In genomic region chr4:129830343-129830944, GRCm38 (mm10) we compare ENCODE assay signal across 17 mouse cellular contexts. TPM values are rescaled to one million over a fixed set of nuclear protein-coding genes. Genes with fewer than 3 reads are reported as not detected.
DNase-seq lines count a peak whose midpoint lies in the region; ATAC-seq and TF ChIP-seq lines count a peak whose summit lies in the region.
"Had no signal": no experiment of that assay in that cellular context is flagged by ENCODE, and none has a peak within 500 bp of the region (broad histone marks: within the 10 kb centered on the region; RNA-seq: fewer than 3 reads in every experiment).

No protein-coding gene starts in this region.

- no peak for ATAC-seq in heart, embryonic 16.5 days (replicated peaks; ENCODE audit: extremely low read depth, insufficient read depth, low FRiP score)
- ATAC-seq: forebrain, embryonic 15.5 days; intestine, embryonic 16.5 days had no signal

- H3K27ac ChIP-seq in heart, embryonic 16.5 days (ENCODE audit: low read length) = peak overlapping the region; percentile 7
- H3K27ac ChIP-seq in MEL (ENCODE audit: control insufficient read depth, low read depth, low read length) (peak overlapping the region; percentile 56), macrophage (peak overlapping the region; percentile 67)
- H3K27ac ChIP-seq: forebrain, embryonic 15.5 days; heart, embryonic 10.5 days; hindbrain, embryonic 12.5 days; limb, embryonic 15.5 days had no signal

- peak; percentile 39 to 73 for TF ChIP-seq EP300 in MEL (IDR thresholded peaks at IDR 0.05; ENCODE audit: low read depth in 1 of 2, low read length in 2 of 2)

- intact Hi-C loops in heart, postnatal 10 days (cut with DNase I) = no loop called here

- no peaks in the 10 kb centered on the region for H3K27me3 ChIP-seq in heart, embryonic 16.5 days (ENCODE audit: control insufficient read depth, insufficient read depth, low read length)
- H3K27me3 ChIP-seq in MEL (ENCODE audit: control insufficient read depth in 1 of 2, insufficient read depth in 2 of 2, low read length in 2 of 2) = no peaks in the 10 kb centered on the region
- H3K27me3 ChIP-seq: forebrain, embryonic 15.5 days; hindbrain, embryonic 12.5 days; limb, embryonic 15.5 days had no signal

- no peak overlapping the region for H3K9ac ChIP-seq in heart, embryonic 16.5 days (ENCODE audit: low read length)
- H3K9ac ChIP-seq in MEL (ENCODE audit: control insufficient read depth, low read depth, low read length, poor library complexity, severe bottlenecking) = no peak overlapping the region
- H3K9ac ChIP-seq: forebrain, embryonic 15.5 days; hindbrain, embryonic 12.5 days; limb, embryonic 15.5 days had no signal

- no peak for TF ChIP-seq RAD21 in MEL (IDR thresholded peaks at IDR 0.05; ENCODE audit: low read depth, low read length)

- peak in 1 of 2 experiments; percentile 18; a peak in 1 of 4 replicates for TF ChIP-seq POLR2A in MEL (IDR thresholded peaks at IDR 0.05; ENCODE audit: control insufficient read depth in 1 of 2, insufficient read depth in 1 of 2, low read depth in 1 of 2, low read length in 2 of 2, poor library complexity in 1 of 2)

- no peaks in the 10 kb centered on the region for H3K36me3 ChIP-seq in heart, embryonic 16.5 days (ENCODE audit: control insufficient read depth, insufficient read depth)
- H3K36me3 ChIP-seq in MEL (ENCODE audit: control insufficient read depth in 1 of 2, insufficient read depth in 2 of 2, low read length in 2 of 2) = peaks cover 8 to 67% of the 10 kb centered on the region in 2 experiments
- H3K36me3 ChIP-seq in macrophage (ENCODE audit: inconsistent target) = no peaks in the 10 kb centered on the region
- H3K36me3 ChIP-seq: forebrain, embryonic 15.5 days; heart, embryonic 10.5 days; hindbrain, embryonic 12.5 days; limb, embryonic 15.5 days had no signal

- no peak for DNase-seq in heart, postnatal 10 days
- DNase-seq in MEL (ENCODE audit: low read depth, low spot score) = peak; percentile 44
- peak; percentile 11 for DNase-seq in liver
- no peak for DNase-seq in B cell, adult 2 months
- no peak for DNase-seq in kidney, adult 11 months
- DNase-seq: adrenal gland, postnatal 25 days; cerebellum, postnatal 25 days; kidney, postnatal 14 days; right cerebral cortex, postnatal 4 days; thymus, adult 18-20 months had no signal

- H3K9me3 ChIP-seq in heart, embryonic 16.5 days (replicated peaks; ENCODE audit: control insufficient read depth, low read length) = no peaks in the 10 kb centered on the region
- no peaks in the 10 kb centered on the region for H3K9me3 ChIP-seq in MEL (replicated peaks; ENCODE audit: insufficient read depth, low read length)
- H3K9me3 ChIP-seq: forebrain, embryonic 15.5 days; heart, embryonic 10.5 days; hindbrain, embryonic 12.5 days; limb, embryonic 15.5 days had no signal

- H3K4me3 ChIP-seq in heart, embryonic 16.5 days (ENCODE audit: low read length) = no peak overlapping the region
- no peak overlapping the region for H3K4me3 ChIP-seq in MEL (ENCODE audit: control insufficient read depth in 1 of 2, insufficient read depth in 1 of 2, low read depth in 2 of 2, low read length in 2 of 2)
- no peak overlapping the region for H3K4me3 ChIP-seq in macrophage (ENCODE audit: inconsistent target)
- H3K4me3 ChIP-seq: forebrain, embryonic 15.5 days; heart, embryonic 10.5 days; hindbrain, embryonic 12.5 days; limb, embryonic 15.5 days had no signal

- H3K79me2 ChIP-seq in MEL (ENCODE audit: control insufficient read depth, insufficient read depth, low read length, poor library complexity) (peaks cover 85% of the 10 kb centered on the region), macrophage (ENCODE audit: inconsistent target) (peaks cover 100% of the 10 kb centered on the region)

- no peak for TF ChIP-seq CTCF in MEL (IDR thresholded peaks at IDR 0.05 in 2 of 3, conservative IDR thresholded peaks at IDR 0.05 in 1 of 3; ENCODE audit: control insufficient read depth in 1 of 3, insufficient read depth in 1 of 3, low read depth in 2 of 3, low read length in 3 of 3, poor library complexity in 1 of 3, severe bottlenecking in 1 of 3)

- 76% methylated on average over 8 of the region's 8 CpGs for WGBS in heart, embryonic 16.5 days
- 87% methylated on average over 8 of the region's 8 CpGs for WGBS in macrophage (ENCODE audit: missing documents)

- no peak overlapping the region for H3K4me2 ChIP-seq in heart, embryonic 16.5 days (ENCODE audit: low read depth, low read length)
- H3K4me2 ChIP-seq: forebrain, embryonic 15.5 days; hindbrain, embryonic 12.5 days; limb, embryonic 15.5 days had no signal

- peaks cover 57% of the 10 kb centered on the region for H3K4me1 ChIP-seq in heart, embryonic 16.5 days (ENCODE audit: control insufficient read depth, insufficient read depth, low read length)
- peaks cover 22 to 30% of the 10 kb centered on the region in 2 experiments for H3K4me1 ChIP-seq in MEL (ENCODE audit: control insufficient read depth in 1 of 2, insufficient read depth in 2 of 2, low read length in 2 of 2)

TF ChIP-seq in MEL, 35 proteins besides CTCF, POLR2A, EP300 and RAD21:
- TF ChIP-seq E2F4 (IDR thresholded peaks at IDR 0.05; ENCODE audit: borderline replicate concordance, low read depth, low read length) (no peak), USF1 (IDR thresholded peaks at IDR 0.05; ENCODE audit: low read depth, low read length) (no peak), ZC3H11A (IDR thresholded peaks at IDR 0.05; ENCODE audit: low read depth, low read length) (no peak), SMC3 (IDR thresholded peaks at IDR 0.05; ENCODE audit: low read depth, low read length) (no peak), GATA1 (IDR thresholded peaks at IDR 0.05; ENCODE audit: low read depth, low read length) (peak; percentile 59), NELFE (IDR thresholded peaks at IDR 0.05; ENCODE audit: low read depth, low read length) (no peak), HCFC1 (IDR thresholded peaks at IDR 0.05; ENCODE audit: low read depth, low read length) (no peak), TBP (IDR thresholded peaks at IDR 0.05; ENCODE audit: low read depth, low read length) (0 out of 2 replicates have a peak, but pooled peaks have one; percentile 6), MXI1 (IDR thresholded peaks at IDR 0.05; ENCODE audit: low read depth, low read length) (no peak), MYC (IDR thresholded peaks at IDR 0.05; ENCODE audit: low read depth, low read length) (no peak), JUND (IDR thresholded peaks at IDR 0.05; ENCODE audit: low read depth, low read length) (no peak), USF2 (IDR thresholded peaks at IDR 0.05; ENCODE audit: borderline replicate concordance in 1 of 2, insufficient read depth in 1 of 2, low read depth in 1 of 2, low read length in 2 of 2) (no peak), MAFK (IDR thresholded peaks at IDR 0.05; ENCODE audit: borderline replicate concordance, low read depth, low read length) (no peak), UBTF (IDR thresholded peaks at IDR 0.05; ENCODE audit: borderline replicate concordance, insufficient read depth, low read depth, low read length) (no peak), POLR2AphosphoS2 (IDR thresholded peaks at IDR 0.05; ENCODE audit: low read length) (no peak), ETS1 (IDR thresholded peaks at IDR 0.05; ENCODE audit: low read depth, low read length) (peak; percentile 64), BHLHE40 (IDR thresholded peaks at IDR 0.05; ENCODE audit: borderline replicate concordance, low read depth, low read length) (no peak), MEF2A (IDR thresholded peaks at IDR 0.05; ENCODE audit: extremely low read depth, insufficient replicate concordance, low read depth, low read length, poor library complexity, severe bottlenecking) (no peak), MYB (IDR thresholded peaks at IDR 0.05; ENCODE audit: low read depth, low read length) (no peak), MAX (IDR thresholded peaks at IDR 0.05; ENCODE audit: low read length) (no peak), ZKSCAN1 (IDR thresholded peaks at IDR 0.05; ENCODE audit: low read depth, low read length) (no peak), NRF1 (IDR thresholded peaks at IDR 0.05; ENCODE audit: insufficient read depth, low read depth, low read length, poor library complexity, severe bottlenecking) (no peak), TAL1 (IDR thresholded peaks at IDR 0.05; ENCODE audit: low read length) (peak; percentile 51), CHD1 (IDR thresholded peaks at IDR 0.05; ENCODE audit: low read depth, low read length) (no peak), MAZ (IDR thresholded peaks at IDR 0.05; ENCODE audit: low read depth, low read length) (no peak), SIN3A (IDR thresholded peaks at IDR 0.05; ENCODE audit: low read length) (peak; percentile 42; the same call in 1 of the 2 replicates), TCF12 (IDR thresholded peaks at IDR 0.05; ENCODE audit: low read depth, low read length) (peak; percentile 84), ZNF384 (IDR thresholded peaks at IDR 0.05; ENCODE audit: low read depth, low read length) (no peak), CHD2 (IDR thresholded peaks at IDR 0.05; ENCODE audit: low read length) (no peak)

RNA-seq across cellular contexts. Expression of gene Ptp4a2, which starts 19.4 kb away (rescaled TPM):
- 352 and 364 TPM in 2 replicates for polyA plus RNA-seq in heart, embryonic 16.5 days (2015; fragmentation: Nextera tagmentation; extraction: Ambion mirVana)
- 100 to 1,000 TPM; 243 to 271 TPM for total RNA-seq in heart, postnatal 10 days (2021)
- 119 and 124 TPM in 2 replicates for total RNA-seq in MEL (2012; rRNA removed)
- 100 to 1,000 TPM; 118 to 619 TPM for polyA plus RNA-seq in MEL (2012; ENCODE audit: insufficient read depth in 1 of 2, insufficient read length in 2 of 2, low read depth in 1 of 2, low replicate concordance in 2 of 2, missing spikeins in 1 of 2)
- total RNA-seq in macrophage (2018; cell fraction: chromatin; rRNA removed) = 100 to 1,000 TPM in 15 of 26 experiments, 10 to 100 TPM in 11; 46.4 to 227 (median 119) TPM
- 100 to 1,000 TPM; 226 to 449 (median 347) TPM for total RNA-seq in macrophage (2018; cell fraction: cytosol; rRNA removed)
- total RNA-seq in macrophage (2018; cell fraction: nucleus; rRNA removed) = 100 to 1,000 TPM; 100 to 894 (median 218) TPM
- polyA plus RNA-seq in macrophage (2018) = 220 to 982 TPM (median 230 TPM) in 3 replicates

Comparison
In these comparisons a context has a peak if more than half of its experiments do, and no peak if none do; other contexts are left out.
1. H3K27ac ChIP-seq: peak in every context shown above with its lines; median percentile 67 in macrophage; 56 in MEL; 7 in heart, embryonic 16.5 days.
2. DNase-seq: peak in MEL (single experiment) and liver (single experiment); none in heart, postnatal 10 days (0 of 2), B cell, adult 2 months (0 of 2) and kidney, adult 11 months (single experiment).